Mouse (Mus musculus) ovary, adult 2 months (tissue): ENCODE measurements around the gene Tas2r115. TPM values are rescaled to one million over a fixed set of nuclear protein-coding genes. Genes with fewer than 3 reads are reported as not detected.

ENCODE experiments used
- polyA plus RNA-seq: library from polyadenylated mRNA; depleted of rRNA; stranded (reverse); fragments of >200 nt; gene quantifications from 2 replicates; pipeline ENCODE4 v1.2.3, GENCODE M21; 2012; rRNA removed

Gene Tas2r115
- polyA plus RNA-seq, result not detected in 2 replicates

GRCm38 (mm10) chr6:132737935-132738334 lies at the start of gene Tas2r115:
TSS of gene Tas2r115 (minus strand) at chr6:132738035.

DNA sequence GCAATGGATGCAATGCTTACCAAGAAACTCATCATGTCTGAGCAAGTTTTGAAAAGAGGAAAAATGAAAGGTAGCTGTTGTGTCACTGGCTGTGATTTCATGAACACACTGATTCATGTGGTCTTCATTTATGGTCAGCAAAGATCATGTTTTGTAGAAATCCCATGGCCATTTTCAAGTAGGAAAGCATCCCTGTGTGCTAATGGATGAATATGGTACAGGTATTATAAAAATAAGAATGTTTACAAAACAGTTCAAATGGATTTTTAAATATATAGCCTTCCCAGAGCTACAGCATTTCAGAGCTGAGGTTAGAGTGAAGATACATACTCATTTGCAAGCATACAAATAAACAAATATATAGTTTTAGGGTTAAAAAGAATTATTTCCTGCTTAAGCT lies 40.2 kb upstream of the Tas2r115 start, which contains the start of gene Tas2r136:
Gene Tas2r136 (minus strand): TSS at position 101 of the 400 bp plus-strand sequence.

GRCm38 (mm10) chr6:132761831-132762230 lies 24.0 kb upstream of the Tas2r115 start, which contains the start of gene Tas2r102:
TSS of gene Tas2r102 (plus strand) at chr6:132762131.

GRCm38 (mm10) chr6:132754430-132754829 lies 16.6 kb upstream of the Tas2r115 start, which contains the start of gene Tas2r124:
TSS of gene Tas2r124 (plus strand) at chr6:132754730.

GRCm38 (mm10) chr6:132711828-132712227 lies 26.0 kb downstream of the Tas2r115 start, which contains the start of gene Tas2r122:
TSS of gene Tas2r122 (minus strand) at chr6:132711928.

GRCm38 (mm10) chr6:132700907-132701306 lies 36.9 kb downstream of the Tas2r115 start, which contains the start of gene Tas2r121:
TSS of gene Tas2r121 (minus strand) at chr6:132701007.

Other genes starting within 250 kb of the Tas2r115 start
- gene Prh1, start 168.2 kb downstream of the Tas2r115 start, polyA plus RNA-seq, result not detected in 2 replicates
- not detected in 2 replicates for gene Prp2, start 142.1 kb downstream of the Tas2r115 start, polyA plus RNA-seq
- not detected in 2 replicates for gene A630073D07Rik, start 86.5 kb downstream of the Tas2r115 start, polyA plus RNA-seq
- not detected in 2 replicates for gene Tas2r120, start 81.1 kb downstream of the Tas2r115 start, polyA plus RNA-seq
- gene Tas2r121, start 37.0 kb downstream of the Tas2r115 start, polyA plus RNA-seq, result not detected in 2 replicates
- gene Tas2r122, start 26.1 kb downstream of the Tas2r115 start, polyA plus RNA-seq, result not detected in 2 replicates
- not detected in 2 replicates for gene Tas2r124, start 16.7 kb upstream of the Tas2r115 start, polyA plus RNA-seq
- not detected in 2 replicates for gene Tas2r102, start 24.1 kb upstream of the Tas2r115 start, polyA plus RNA-seq
- not detected in 2 replicates for gene Tas2r136, start 40.1 kb upstream of the Tas2r115 start, polyA plus RNA-seq
- not detected in 2 replicates for gene Tas2r117, start 64.8 kb upstream of the Tas2r115 start, polyA plus RNA-seq
- gene Tas2r123, start 109.1 kb upstream of the Tas2r115 start, polyA plus RNA-seq, result not detected in 2 replicates
- gene Tas2r116, start 117.4 kb upstream of the Tas2r115 start, polyA plus RNA-seq, result not detected in 2 replicates
- gene Tas2r110, start 130.0 kb upstream of the Tas2r115 start, polyA plus RNA-seq, result not detected in 2 replicates
- not detected in 2 replicates for gene Tas2r113, start 155.0 kb upstream of the Tas2r115 start, polyA plus RNA-seq
- not detected in 2 replicates for gene Tas2r125, start 171.6 kb upstream of the Tas2r115 start, polyA plus RNA-seq
- not detected in 2 replicates for gene Tas2r129, start 213.1 kb upstream of the Tas2r115 start, polyA plus RNA-seq
- gene Tas2r131, start 219.9 kb upstream of the Tas2r115 start, polyA plus RNA-seq, result not detected in 2 replicates
- not detected in 2 replicates for gene Tas2r109, start 242.9 kb upstream of the Tas2r115 start, polyA plus RNA-seq